Mouse (Mus musculus) neutrophil, adult 5-6 weeks (primary cell): ENCODE measurements around the gene Dtx2. TPM values are rescaled to one million over a fixed set of nuclear protein-coding genes. Genes with fewer than 3 reads are reported as not detected.

ENCODE experiments used
- total RNA-seq: library from RNA; stranded (forward); fragments of 200-1000 nt; gene quantifications from 2 replicates; pipeline ENCODE4 v1.2.3, GENCODE M21; 2017

The Dtx2 gene
- total RNA-seq, 1 experiment from 2014 or later = 13.7 TPM

Other genes starting within 250 kb of the Dtx2 start
- 0.93 and 1.1 TPM in 2 replicates for gene Styxl1, start 216.4 kb upstream of the Dtx2 start, total RNA-seq
- gene Mdh2, start 216.3 kb upstream of the Dtx2 start, total RNA-seq = 138 and 141 TPM in 2 replicates
- gene Srrm3, start 187.9 kb upstream of the Dtx2 start, total RNA-seq = not detected in 2 replicates
- not detected in 2 replicates for gene Hspb1, start 106.9 kb upstream of the Dtx2 start, total RNA-seq
- 66.7 and 70.0 TPM in 2 replicates for gene Ywhag, start 60.2 kb upstream of the Dtx2 start, total RNA-seq
- gene Ssc4d, start 20.3 kb upstream of the Dtx2 start, total RNA-seq = 5.0 and 5.6 TPM in 2 replicates
- gene Zp3, start 14.7 kb upstream of the Dtx2 start, total RNA-seq = not detected in 2 replicates
- gene Upk3b, start 43.7 kb downstream of the Dtx2 start, total RNA-seq = not detected in 2 replicates
- gene Upk3bl, start 59.7 kb downstream of the Dtx2 start, total RNA-seq = 0.61 and 2.8 TPM in 2 replicates
- 7.3 and 8.5 TPM in 2 replicates for gene Rasa4, start 89.1 kb downstream of the Dtx2 start, total RNA-seq
- 47.6 and 55.0 TPM in 2 replicates for gene Polr2j, start 121.8 kb downstream of the Dtx2 start, total RNA-seq
- 32.9 and 34.4 TPM in 2 replicates for gene Lrwd1, start 141.3 kb downstream of the Dtx2 start, total RNA-seq
- 3.7 and 7.9 TPM in 2 replicates for gene Alkbh4, start 141.3 kb downstream of the Dtx2 start, total RNA-seq
- gene Orai2, start 175.9 kb downstream of the Dtx2 start, total RNA-seq = 92.9 and 95.5 TPM in 2 replicates
- 25.3 and 29.0 TPM in 2 replicates for gene Prkrip1, start 204.2 kb downstream of the Dtx2 start, total RNA-seq